Mouse (Mus musculus): ENCODE measurements around the gene Pold1. TPM values are rescaled to one million over a fixed set of nuclear protein-coding genes. Genes with fewer than 3 reads are reported as not detected.

The Pold1 gene
- polyA plus RNA-seq, 1 experiment from 2014 or later = 20.5 TPM

- Histone ChIP-seq H3K27me3 (replicated peaks; ENCODE audit: control insufficient read depth, insufficient read depth, low read length) (no peaks in the 10 kb centered on the region), H3K4me3 (ENCODE audit: low read length) (no peak overlapping the region), H3K4me2 (ENCODE audit: low read length) (no peak overlapping the region), H3K9me3 (ENCODE audit: control insufficient read depth, low read length) (peaks cover 2% of the 10 kb centered on the region; the same call in 1 of the 2 replicates), H3K27ac (ENCODE audit: low read depth, low read length) (no peak overlapping the region), H3K36me3 (ENCODE audit: control insufficient read depth, insufficient read depth, low read length) (no peaks in the 10 kb centered on the region), H3K9ac (ENCODE audit: low read depth, low read length) (no peak overlapping the region), H3K4me1 (ENCODE audit: control insufficient read depth, insufficient read depth, low read depth, low read length) (peaks cover 16% of the 10 kb centered on the region; the same call in 1 of the 2 replicates)
- ATAC-seq = no peak
- WGBS = 90% methylated on average over 6 of the region's 6 CpGs
Measured at GRCm38 (mm10) chr7:44584921-44585320, 36.3 kb upstream of the Pold1 start.

GRCm38 (mm10) chr7:44584265-44584804, 35.7 kb upstream of the Pold1 start:
- Histone ChIP-seq H3K27ac (ENCODE audit: low read depth, low read length) (no peak overlapping the region), H3K4me2 (ENCODE audit: low read length) (no peak overlapping the region), H3K36me3 (ENCODE audit: control insufficient read depth, insufficient read depth, low read length) (no peaks in the 10 kb centered on the region), H3K9ac (ENCODE audit: low read depth, low read length) (no peak overlapping the region), H3K9me3 (ENCODE audit: control insufficient read depth, low read length) (peaks cover 2% of the 10 kb centered on the region; the same call in 1 of the 2 replicates), H3K4me3 (ENCODE audit: low read length) (no peak overlapping the region), H3K27me3 (replicated peaks; ENCODE audit: control insufficient read depth, insufficient read depth, low read length) (no peaks in the 10 kb centered on the region), H3K4me1 (ENCODE audit: control insufficient read depth, insufficient read depth, low read depth, low read length) (peaks cover 10% of the 10 kb centered on the region; the same call in 1 of the 2 replicates)
- WGBS = 80% methylated on average over 4 of the region's 4 CpGs
- no peak for ATAC-seq

- Histone ChIP-seq H3K27ac (ENCODE audit: low read depth, low read length) (no peak overlapping the region), H3K4me3 (ENCODE audit: low read length) (no peak overlapping the region), H3K9me3 (ENCODE audit: control insufficient read depth, low read length) (peaks cover 7% of the 10 kb centered on the region; the same call in 1 of the 2 replicates), H3K4me2 (ENCODE audit: low read length) (no peak overlapping the region), H3K9ac (ENCODE audit: low read depth, low read length) (no peak overlapping the region), H3K4me1 (ENCODE audit: control insufficient read depth, insufficient read depth, low read depth, low read length) (peaks cover 5% of the 10 kb centered on the region; the same call in 1 of the 2 replicates), H3K27me3 (replicated peaks; ENCODE audit: control insufficient read depth, insufficient read depth, low read length) (no peaks in the 10 kb centered on the region), H3K36me3 (ENCODE audit: control insufficient read depth, insufficient read depth, low read length) (no peaks in the 10 kb centered on the region)
- 91% methylated on average over 1 of the region's 1 CpGs for WGBS
- no peak for ATAC-seq
Measured at GRCm38 (mm10) chr7:44583146-44583545, 34.5 kb upstream of the Pold1 start.

GRCm38 (mm10) chr7:44582709-44583108, 34.1 kb upstream of the Pold1 start:
- H3K9ac ChIP-seq (ENCODE audit: low read depth, low read length) = no peak overlapping the region
- H3K27me3 ChIP-seq (replicated peaks; ENCODE audit: control insufficient read depth, insufficient read depth, low read length) = no peaks in the 10 kb centered on the region
- H3K27ac ChIP-seq (ENCODE audit: low read depth, low read length) = no peak overlapping the region
- H3K9me3 ChIP-seq (ENCODE audit: control insufficient read depth, low read length) = peaks cover 7% of the 10 kb centered on the region; the same call in 1 of the 2 replicates
- no peak overlapping the region for H3K4me2 ChIP-seq (ENCODE audit: low read length)
- peaks cover under 1% of the 10 kb centered on the region; the same call in 1 of the 2 replicates for H3K4me1 ChIP-seq (ENCODE audit: control insufficient read depth, insufficient read depth, low read depth, low read length)
- no peaks in the 10 kb centered on the region for H3K36me3 ChIP-seq (ENCODE audit: control insufficient read depth, insufficient read depth, low read length)
- no peak overlapping the region for H3K4me3 ChIP-seq (ENCODE audit: low read length)
- no peak for ATAC-seq
- 75% methylated on average over 5 of the region's 5 CpGs for WGBS

- no peak for ATAC-seq
- WGBS = 84% methylated on average over 6 of the region's 6 CpGs
- H3K9me3 ChIP-seq (ENCODE audit: control insufficient read depth, low read length) = peaks cover 7% of the 10 kb centered on the region; the same call in 1 of the 2 replicates
- no peaks in the 10 kb centered on the region for H3K36me3 ChIP-seq (ENCODE audit: control insufficient read depth, insufficient read depth, low read length)
- H3K4me3 ChIP-seq (ENCODE audit: low read length) = no peak overlapping the region
- H3K27me3 ChIP-seq (replicated peaks; ENCODE audit: control insufficient read depth, insufficient read depth, low read length) = no peaks in the 10 kb centered on the region
- no peak overlapping the region for H3K9ac ChIP-seq (ENCODE audit: low read depth, low read length)
- no peak overlapping the region for H3K4me2 ChIP-seq (ENCODE audit: low read length)
- H3K4me1 ChIP-seq (ENCODE audit: control insufficient read depth, insufficient read depth, low read depth, low read length) = no peaks in the 10 kb centered on the region
- no peak overlapping the region for H3K27ac ChIP-seq (ENCODE audit: low read depth, low read length)
Measured at GRCm38 (mm10) chr7:44581637-44582036, 33.0 kb upstream of the Pold1 start.

- ATAC-seq = no peak
- Histone ChIP-seq H3K4me1 (ENCODE audit: control insufficient read depth, insufficient read depth, low read depth, low read length) (no peaks in the 10 kb centered on the region), H3K9me3 (ENCODE audit: control insufficient read depth, low read length) (peaks cover 7% of the 10 kb centered on the region; the same call in 1 of the 2 replicates), H3K27me3 (replicated peaks; ENCODE audit: control insufficient read depth, insufficient read depth, low read length) (no peaks in the 10 kb centered on the region), H3K4me3 (ENCODE audit: low read length) (no peak overlapping the region), H3K36me3 (ENCODE audit: control insufficient read depth, insufficient read depth, low read length) (no peaks in the 10 kb centered on the region), H3K4me2 (ENCODE audit: low read length) (no peak overlapping the region), H3K9ac (ENCODE audit: low read depth, low read length) (no peak overlapping the region), H3K27ac (ENCODE audit: low read depth, low read length) (no peak overlapping the region)
- WGBS = 52% methylated on average over 5 of the region's 5 CpGs
Measured at GRCm38 (mm10) chr7:44576333-44576844, 27.7 kb upstream of the Pold1 start.

GRCm38 (mm10) chr7:44572956-44573484, 24.4 kb upstream of the Pold1 start:
- Histone ChIP-seq H3K4me2 (ENCODE audit: low read length) (no peak overlapping the region), H3K36me3 (ENCODE audit: control insufficient read depth, insufficient read depth, low read length) (no peaks in the 10 kb centered on the region)
- ATAC-seq = no peak

GRCm38 (mm10) chr7:44572213-44572701, 23.6 kb upstream of the Pold1 start, which contains the start of gene Napsa:
Gene Napsa (plus strand): TSS chr7:44572380.
- Histone ChIP-seq H3K4me2 (ENCODE audit: low read length) (no peak within 1 kb of the TSS), H3K4me1 (ENCODE audit: control insufficient read depth, insufficient read depth, low read depth, low read length) (no peaks in the 10 kb centered on the region), H3K9ac (ENCODE audit: low read depth, low read length) (no peak within 1 kb of the TSS), H3K9me3 (ENCODE audit: control insufficient read depth, low read length) (no peaks in the 10 kb centered on the region), H3K4me3 (ENCODE audit: low read length) (no peak within 1 kb of the TSS), H3K27me3 (replicated peaks; ENCODE audit: control insufficient read depth, insufficient read depth, low read length) (no peaks in the 10 kb centered on the region), H3K36me3 (ENCODE audit: control insufficient read depth, insufficient read depth, low read length) (no peaks in the 10 kb centered on the region), H3K27ac (ENCODE audit: low read depth, low read length) (no peak within 1 kb of the TSS)
- WGBS = 37% methylated on average over 7 of the region's 7 CpGs
- ATAC-seq = no peak

More at GRCm38 (mm10) chr7:44572956-44573484, 24.4 kb upstream of the Pold1 start:
- Histone ChIP-seq H3K4me3 (ENCODE audit: low read length) (no peak overlapping the region), H3K27ac (ENCODE audit: low read depth, low read length) (no peak overlapping the region), H3K9ac (ENCODE audit: low read depth, low read length) (no peak overlapping the region), H3K4me1 (ENCODE audit: control insufficient read depth, insufficient read depth, low read depth, low read length) (no peaks in the 10 kb centered on the region), H3K27me3 (replicated peaks; ENCODE audit: control insufficient read depth, insufficient read depth, low read length) (no peaks in the 10 kb centered on the region), H3K9me3 (ENCODE audit: control insufficient read depth, low read length) (no peaks in the 10 kb centered on the region)
- 70% methylated on average over 5 of the region's 5 CpGs for WGBS

GRCm38 (mm10) chr7:44571811-44572210, 23.2 kb upstream of the Pold1 start:
- no peak for ATAC-seq
- no peaks in the 10 kb centered on the region for H3K36me3 ChIP-seq (ENCODE audit: control insufficient read depth, insufficient read depth, low read length)
- H3K9ac ChIP-seq (ENCODE audit: low read depth, low read length) = no peak overlapping the region
- no peaks in the 10 kb centered on the region for H3K9me3 ChIP-seq (ENCODE audit: control insufficient read depth, low read length)
- no peaks in the 10 kb centered on the region for H3K27me3 ChIP-seq (replicated peaks; ENCODE audit: control insufficient read depth, insufficient read depth, low read length)
- H3K27ac ChIP-seq (ENCODE audit: low read depth, low read length) = no peak overlapping the region
- 31% methylated on average over 4 of the region's 4 CpGs for WGBS
- no peak overlapping the region for H3K4me3 ChIP-seq (ENCODE audit: low read length)
- no peaks in the 10 kb centered on the region for H3K4me1 ChIP-seq (ENCODE audit: control insufficient read depth, insufficient read depth, low read depth, low read length)
- H3K4me2 ChIP-seq (ENCODE audit: low read length) = no peak overlapping the region

All from hindbrain, embryonic 16.5 days (tissue).